Mouse (Mus musculus) E14TG2a.4 (cell line): ENCODE results near the gene Pcgf6.

ENCODE experiments used
- CTCF ChIP-seq: conservative IDR thresholded peaks from 2 replicates; pipeline ENCODE4 v1.5.1; 2014; ENCODE audit warnings: low read length
- NANOG ChIP-seq: IDR thresholded peaks from 2 replicates; pipeline ENCODE4 v1.6.1; 2014; ENCODE audit warnings: borderline replicate concordance, low read length, mixed read lengths

GRCm38 (mm10) chr19:47015965-47016364 is 34.7 kb downstream of the Pcgf6 start:
- TF ChIP-seq CTCF (no peak), NANOG (no peak)
